Mouse (Mus musculus) forebrain, postnatal 0 days (tissue): ENCODE measurements around the gene Chn1. TPM values are rescaled to one million over a fixed set of nuclear protein-coding genes. Genes with fewer than 3 reads are reported as not detected.
A peak's percentile ranks its signal among the peaks of the same experiment; 100 is the strongest.

Experiments
- ATAC-seq: fragments of 200-750 bp; cut with Nextera tagmentation; 2 replicates; pipeline ENCODE4 v1.8.0; 2017; ENCODE audit warnings: mild to moderate bottlenecking, moderate library complexity
- DNase-seq: peaks from one replicate; pipeline ENCODE4 v3.0.0-alpha.2; 2015
- H3K27ac ChIP-seq: fragments of 300-500 bp; sonication (generic); 2 replicates; pipeline ENCODE4 v1.5.1; 2014; ENCODE audit warnings: low read depth, mild to moderate bottlenecking, antibody characterized with exemption, low read length, moderate library complexity, mixed read lengths
- H3K27me3 ChIP-seq: fragments of 300-500 bp; sonication (generic); 2 replicates; pipeline ENCODE4 v1.6.1; 2014; ENCODE audit warnings: mild to moderate bottlenecking, low read length, mixed read lengths; ENCODE audit not compliant: insufficient read depth
- H3K36me3 ChIP-seq: fragments of 300-500 bp; sonication (generic); 2 replicates; pipeline ENCODE4 v1.6.1; 2014; ENCODE audit warnings: mild to moderate bottlenecking, moderate library complexity; ENCODE audit not compliant: insufficient read depth
- H3K4me1 ChIP-seq: fragments of 300-500 bp; sonication (generic); 2 replicates; pipeline ENCODE4 v1.6.1; 2014; ENCODE audit warnings: antibody characterized with exemption; ENCODE audit not compliant: insufficient read depth
- H3K4me2 ChIP-seq: fragments of 300-500 bp; sonication (generic); 2 replicates; pipeline ENCODE4 v1.6.1; 2014; ENCODE audit warnings: low read depth, mild to moderate bottlenecking, moderate library complexity
- H3K4me3 ChIP-seq: fragments of 300-500 bp; sonication (generic); 2 replicates; pipeline ENCODE4 v1.5.1; 2014; ENCODE audit warnings: low read depth, low read length, mixed read lengths
- H3K9ac ChIP-seq: fragments of 300-500 bp; sonication (generic); 2 replicates; pipeline ENCODE4 v1.6.1; 2014; ENCODE audit warnings: mild to moderate bottlenecking
- H3K9me3 ChIP-seq: fragments of 300-500 bp; sonication (generic); 2 replicates; pipeline ENCODE4 v1.6.1; 2016; ENCODE audit warnings: low read length
- CTCF ChIP-seq: sonication (generic); IDR thresholded peaks from 2 replicates; pipeline ENCODE4 v1.5.1; 2016; ENCODE audit warnings: antibody characterized with exemption, control low read depth, low read depth
- WGBS: fragments of 180-500 bp; shearing (Covaris S2); extraction: QIAGEN DNeasy Blood & Tissue Kit; methylation state at CpG from one replicate; pipeline ENCODE4 v1.1.7; 2014; 5-methylcytosine and 5-hydroxymethylcytosine counted together
- polyA plus RNA-seq: library from polyadenylated mRNA; unstranded; fragments of >200 nt; fragmentation: Nextera tagmentation; extraction: Ambion mirVana; gene quantifications from 2 replicates; pipeline ENCODE4 v1.2.1, GENCODE M21; 2015
- total RNA-seq: library from RNA; depleted of rRNA; stranded (reverse); fragments of >200 nt; gene quantifications from 2 replicates; pipeline ENCODE4 v1.2.3, GENCODE M21; 2014

Gene Chn1
- total and polyA plus RNA-seq, 2 experiments from 2014 or later = 102 to 136 TPM

GRCm38 (mm10) chr2:73593101-73593439 is 182.1 kb downstream of the Chn1 start:
- TF ChIP-seq CTCF = no peak
- H3K9me3 ChIP-seq = no peaks in the 10 kb centered on the region
- H3K27me3 ChIP-seq = no peaks in the 10 kb centered on the region
- H3K4me2 ChIP-seq = no peak overlapping the region
- no peak for DNase-seq
- no peak for ATAC-seq
- WGBS = 81% methylated on average over 2 of the region's 2 CpGs
- no peak overlapping the region for H3K9ac ChIP-seq
- H3K4me1 ChIP-seq = peaks cover 17% of the 10 kb centered on the region; the same call in 1 of the 2 replicates
- no peaks in the 10 kb centered on the region for H3K36me3 ChIP-seq
- H3K27ac ChIP-seq = no peak overlapping the region
- H3K4me3 ChIP-seq = no peak overlapping the region

GRCm38 (mm10) chr2:73592231-73593100 is 182.7 kb downstream of the Chn1 start:
- TF ChIP-seq CTCF = no peak
- no peak for ATAC-seq

GRCm38 (mm10) chr2:73591246-73591645 is 183.9 kb downstream of the Chn1 start:
- Histone ChIP-seq H3K27me3 (no peaks in the 10 kb centered on the region), H3K27ac (no peak overlapping the region), H3K4me2 (no peak overlapping the region), H3K9me3 (no peaks in the 10 kb centered on the region), H3K4me3 (no peak overlapping the region), H3K4me1 (peaks cover 14% of the 10 kb centered on the region; the same call in 1 of the 2 replicates), H3K9ac (no peak overlapping the region), H3K36me3 (no peaks in the 10 kb centered on the region)
- no peak for TF ChIP-seq CTCF
- DNase-seq = no peak
- 59% methylated on average over 6 of the region's 6 CpGs for WGBS
- ATAC-seq = no peak

More at GRCm38 (mm10) chr2:73592231-73593100, 182.7 kb downstream of the Chn1 start:
- Histone ChIP-seq H3K9ac (no peak overlapping the region), H3K4me3 (no peak overlapping the region), H3K27me3 (no peaks in the 10 kb centered on the region), H3K4me2 (no peak overlapping the region), H3K4me1 (peaks cover 17% of the 10 kb centered on the region; the same call in 1 of the 2 replicates), H3K27ac (no peak overlapping the region; the same call in 1 of the 2 replicates), H3K36me3 (no peaks in the 10 kb centered on the region), H3K9me3 (no peaks in the 10 kb centered on the region)
- WGBS = 79% methylated on average over 14 of the region's 14 CpGs
- DNase-seq = no peak

GRCm38 (mm10) chr2:73590106-73590505 is 185.0 kb downstream of the Chn1 start:
- Histone ChIP-seq H3K27me3 (no peaks in the 10 kb centered on the region), H3K9ac (0 out of 2 replicates have a peak overlapping the region, but pooled peaks have one; percentile 15), H3K27ac (no peak overlapping the region), H3K4me1 (peaks cover 18% of the 10 kb centered on the region; the same call in 1 of the 2 replicates), H3K9me3 (no peaks in the 10 kb centered on the region), H3K36me3 (no peaks in the 10 kb centered on the region), H3K4me2 (peak overlapping the region; percentile 41), H3K4me3 (0 out of 2 replicates have a peak overlapping the region, but pooled peaks have one; percentile 9)
- DNase-seq (peak; percentile 23), ATAC-seq (no peak; the same call in 1 of the 2 replicates)
- TF ChIP-seq CTCF = no peak
- WGBS = 10% methylated on average over 12 of the region's 12 CpGs

- Histone ChIP-seq H3K4me2 (no peak overlapping the region), H3K4me1 (peaks cover 18% of the 10 kb centered on the region; the same call in 1 of the 2 replicates), H3K9ac (no peak overlapping the region), H3K27me3 (no peaks in the 10 kb centered on the region), H3K4me3 (no peak overlapping the region), H3K9me3 (no peaks in the 10 kb centered on the region), H3K36me3 (no peaks in the 10 kb centered on the region), H3K27ac (no peak overlapping the region)
- 66% methylated on average over 2 of the region's 2 CpGs for WGBS
- ATAC-seq = no peak
- DNase-seq = no peak
- TF ChIP-seq CTCF = no peak
Observed at GRCm38 (mm10) chr2:73588951-73589350, 186.2 kb downstream of the Chn1 start.

- TF ChIP-seq CTCF = no peak
- Histone ChIP-seq H3K27me3 (no peaks in the 10 kb centered on the region), H3K36me3 (no peaks in the 10 kb centered on the region), H3K4me1 (peaks cover 14% of the 10 kb centered on the region; the same call in 1 of the 2 replicates), H3K27ac (no peak overlapping the region), H3K9ac (no peak overlapping the region), H3K4me2 (no peak overlapping the region), H3K4me3 (no peak overlapping the region), H3K9me3 (no peaks in the 10 kb centered on the region)
- ATAC-seq (no peak), DNase-seq (no peak)
- 43% methylated on average over 4 of the region's 4 CpGs for WGBS
Observed at GRCm38 (mm10) chr2:73587109-73587506, 188.0 kb downstream of the Chn1 start.
